Mouse (Mus musculus): Measurements from ENCODE around the gene Fgfr2. TPM values are rescaled to one million over a fixed set of nuclear protein-coding genes. Genes with fewer than 3 reads are reported as not detected.

Fgfr2 gene
- polyA plus RNA-seq, 1 experiment from 2014 or later: 81.1 TPM

DNA sequence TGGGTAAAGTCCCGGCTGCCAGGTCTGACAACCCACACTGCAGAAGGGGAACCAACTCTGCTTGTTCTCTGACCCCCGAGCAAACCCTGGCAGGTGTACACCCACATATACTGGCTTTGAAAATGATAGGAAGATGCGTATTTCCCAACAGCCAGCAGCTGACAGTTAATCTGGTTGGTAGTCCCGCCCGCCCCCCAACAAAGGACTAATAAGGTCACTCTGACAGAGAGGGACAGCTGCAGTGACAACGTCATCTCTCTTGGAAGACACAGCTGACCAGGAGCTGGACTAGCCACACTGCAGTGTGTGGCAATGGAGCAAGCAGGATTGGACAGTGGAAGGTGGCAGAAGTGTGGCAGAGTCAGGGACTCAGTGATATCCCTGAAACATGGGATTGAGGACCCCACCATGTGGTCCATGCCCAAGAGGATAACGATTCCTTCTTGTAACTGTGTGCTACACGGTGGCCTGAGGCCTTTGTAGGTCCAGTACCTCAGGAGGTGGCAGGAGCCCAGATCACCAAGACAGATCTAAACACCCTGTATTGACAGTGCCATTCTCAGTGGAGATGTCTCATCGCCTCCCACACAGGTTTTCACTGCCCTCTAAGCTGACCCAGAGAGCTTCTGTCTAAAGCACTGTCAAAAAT lies 130.1 kb downstream of the Fgfr2 start:
- no peak for ATAC-seq (ENCODE audit: low FRiP score)
- H3K36me3 ChIP-seq: peaks cover 83% of the 10 kb centered on the region
- no peaks in the 10 kb centered on the region for H3K27me3 ChIP-seq
- H3K9me3 ChIP-seq (replicated peaks): no peaks in the 10 kb centered on the region
- 89% methylated on average over 9 of the region's 9 CpGs for WGBS
- H3K4me1 ChIP-seq: peaks cover 3% of the 10 kb centered on the region; the same call in 1 of the 2 replicates
- no peak overlapping the region for H3K4me3 ChIP-seq
- no peak overlapping the region for H3K9ac ChIP-seq
- no peak overlapping the region for H3K4me2 ChIP-seq (replicated peaks)
- H3K27ac ChIP-seq: no peak overlapping the region

GRCm38 (mm10) chr7:132991240-132991900 lies 131.8 kb downstream of the Fgfr2 start:
- H3K9me3 ChIP-seq (replicated peaks): no peaks in the 10 kb centered on the region
- H3K27ac ChIP-seq: no peak overlapping the region
- H3K36me3 ChIP-seq: peaks cover 71% of the 10 kb centered on the region
- H3K9ac ChIP-seq: no peak overlapping the region
- H3K4me1 ChIP-seq: peaks cover 3% of the 10 kb centered on the region; the same call in 1 of the 2 replicates
- H3K4me2 ChIP-seq (replicated peaks): no peak overlapping the region
- no peaks in the 10 kb centered on the region for H3K27me3 ChIP-seq
- no peak for ATAC-seq (ENCODE audit: low FRiP score)
- H3K4me3 ChIP-seq: no peak overlapping the region
- 93% methylated on average over 14 of the region's 14 CpGs for WGBS

DNA sequence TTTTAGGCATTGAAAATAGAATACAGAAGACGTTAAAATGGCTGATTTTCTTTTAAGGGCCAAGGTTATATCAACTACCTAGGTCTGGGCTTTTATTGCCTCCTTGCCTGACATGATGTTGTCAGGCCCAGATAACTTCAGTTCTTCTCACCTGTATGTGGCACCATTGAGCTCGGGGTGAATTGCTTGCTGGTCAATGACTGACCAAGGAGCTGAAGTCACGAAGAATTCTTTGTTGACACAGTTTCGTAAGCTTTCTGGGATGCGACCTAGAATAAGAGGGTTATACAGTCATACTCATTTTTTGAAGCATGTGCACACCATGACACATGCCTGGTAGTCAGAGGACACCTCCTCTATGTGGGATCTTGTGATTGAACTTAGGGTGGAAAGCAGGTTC lies 133.3 kb downstream of the Fgfr2 start:
- 95% methylated on average over 5 of the region's 5 CpGs for WGBS
- H3K4me1 ChIP-seq: peaks cover 2% of the 10 kb centered on the region; the same call in 1 of the 2 replicates
- no peak overlapping the region for H3K9ac ChIP-seq
- H3K4me3 ChIP-seq: no peak overlapping the region
- ATAC-seq (ENCODE audit: low FRiP score): no peak
- H3K27me3 ChIP-seq: no peaks in the 10 kb centered on the region
- no peak overlapping the region for H3K27ac ChIP-seq
- no peak overlapping the region for H3K4me2 ChIP-seq (replicated peaks)
- H3K36me3 ChIP-seq: peaks cover 65% of the 10 kb centered on the region
- no peaks in the 10 kb centered on the region for H3K9me3 ChIP-seq (replicated peaks)

- H3K27ac ChIP-seq: no peak overlapping the region
- no peak overlapping the region for H3K9ac ChIP-seq
- no peak overlapping the region for H3K4me3 ChIP-seq
- no peaks in the 10 kb centered on the region for H3K9me3 ChIP-seq (replicated peaks)
- 48% methylated on average over 3 of the region's 3 CpGs for WGBS
- no peak for ATAC-seq (ENCODE audit: low FRiP score)
- no peaks in the 10 kb centered on the region for H3K4me1 ChIP-seq
- no peaks in the 10 kb centered on the region for H3K27me3 ChIP-seq
- H3K36me3 ChIP-seq: peaks cover 38% of the 10 kb centered on the region
- no peak overlapping the region for H3K4me2 ChIP-seq (replicated peaks)
Measured at GRCm38 (mm10) chr7:132982639-132983038, 140.5 kb downstream of the Fgfr2 start.

- no peak for ATAC-seq (ENCODE audit: low FRiP score)
- Histone ChIP-seq H3K9me3 (replicated peaks) (no peaks in the 10 kb centered on the region), H3K36me3 (peaks cover 29% of the 10 kb centered on the region), H3K4me3 (no peak overlapping the region), H3K9ac (no peak overlapping the region), H3K4me2 (replicated peaks) (no peak overlapping the region), H3K27me3 (no peaks in the 10 kb centered on the region), H3K27ac (no peak overlapping the region), H3K4me1 (no peaks in the 10 kb centered on the region)
- WGBS: 92% methylated on average over 2 of the region's 2 CpGs
Measured at GRCm38 (mm10) chr7:132977981-132978380, 145.2 kb downstream of the Fgfr2 start.

DNA sequence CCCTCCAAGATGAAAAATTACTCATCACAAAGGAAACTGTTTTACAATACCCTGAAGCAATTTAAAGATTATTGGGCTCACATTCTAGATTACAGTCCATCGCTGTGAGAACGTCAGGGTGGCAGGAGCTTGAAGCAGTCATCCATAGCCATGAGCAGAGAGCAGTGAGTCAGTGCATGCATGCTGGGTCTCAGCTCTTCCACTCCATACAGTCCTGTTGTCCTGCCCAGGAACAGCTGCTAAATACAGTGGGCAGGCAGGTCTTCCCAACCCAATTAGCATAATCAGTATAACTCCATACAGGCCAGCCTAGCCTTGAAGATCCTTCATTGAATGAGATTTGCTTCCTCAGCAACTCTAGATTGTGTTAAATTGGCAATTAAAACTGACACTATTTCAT lies 147.1 kb downstream of the Fgfr2 start:
- no peak overlapping the region for H3K9ac ChIP-seq
- no peak overlapping the region for H3K4me3 ChIP-seq
- H3K9me3 ChIP-seq (replicated peaks): no peaks in the 10 kb centered on the region
- peaks cover 17% of the 10 kb centered on the region for H3K36me3 ChIP-seq
- H3K4me1 ChIP-seq: no peaks in the 10 kb centered on the region
- H3K27ac ChIP-seq: no peak overlapping the region
- no peak overlapping the region for H3K4me2 ChIP-seq (replicated peaks)
- 72% methylated on average over 2 of the region's 2 CpGs for WGBS
- ATAC-seq (ENCODE audit: low FRiP score): no peak
- no peaks in the 10 kb centered on the region for H3K27me3 ChIP-seq

GRCm38 (mm10) chr7:132972079-132972478 lies 151.1 kb downstream of the Fgfr2 start:
- Histone ChIP-seq H3K4me3 (no peak overlapping the region), H3K4me1 (no peaks in the 10 kb centered on the region), H3K4me2 (replicated peaks) (no peak overlapping the region), H3K27ac (no peak overlapping the region), H3K9ac (no peak overlapping the region), H3K27me3 (no peaks in the 10 kb centered on the region), H3K36me3 (peaks cover 10% of the 10 kb centered on the region; the same call in 1 of the 2 replicates), H3K9me3 (replicated peaks) (no peaks in the 10 kb centered on the region)
- WGBS: 91% methylated on average over 2 of the region's 2 CpGs
- no peak for ATAC-seq (ENCODE audit: low FRiP score)

- no peak for ATAC-seq (ENCODE audit: low FRiP score)
- Histone ChIP-seq H3K4me2 (replicated peaks) (no peak overlapping the region), H3K9ac (no peak overlapping the region), H3K27ac (no peak overlapping the region), H3K4me3 (no peak overlapping the region), H3K4me1 (no peaks in the 10 kb centered on the region), H3K27me3 (no peaks in the 10 kb centered on the region), H3K9me3 (replicated peaks) (no peaks in the 10 kb centered on the region), H3K36me3 (no peaks in the 10 kb centered on the region; the same call in 1 of the 2 replicates)
- 93% methylated on average over 2 of the region's 2 CpGs for WGBS
Measured at GRCm38 (mm10) chr7:132965707-132966106, 157.4 kb downstream of the Fgfr2 start.

DNA sequence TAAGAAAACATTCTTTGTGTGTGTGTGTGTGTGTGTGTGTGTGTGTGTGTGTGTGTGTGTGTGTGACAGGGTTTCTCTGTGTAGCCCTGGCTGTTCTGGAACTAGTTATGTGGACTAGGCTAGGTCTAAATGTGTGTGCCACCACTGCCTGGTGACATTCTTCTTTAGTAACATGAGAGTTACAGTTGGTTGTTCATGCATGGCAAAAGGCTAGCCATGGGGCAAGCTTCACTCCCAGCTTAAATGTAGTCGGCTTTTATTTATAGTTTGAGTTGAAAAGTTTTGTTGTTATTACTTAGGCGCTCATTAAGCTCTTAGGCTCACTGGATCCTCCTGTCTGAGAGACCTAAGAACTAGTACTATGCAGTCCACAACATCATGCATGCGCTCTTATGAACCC lies 158.8 kb downstream of the Fgfr2 start:
- Histone ChIP-seq H3K9ac (no peak overlapping the region), H3K4me3 (no peak overlapping the region), H3K27me3 (no peaks in the 10 kb centered on the region), H3K4me1 (no peaks in the 10 kb centered on the region), H3K36me3 (no peaks in the 10 kb centered on the region; the same call in 1 of the 2 replicates), H3K27ac (no peak overlapping the region), H3K4me2 (replicated peaks) (no peak overlapping the region), H3K9me3 (replicated peaks) (no peaks in the 10 kb centered on the region)
- WGBS: 86% methylated on average over 3 of the region's 3 CpGs
- ATAC-seq (ENCODE audit: low FRiP score): no peak

DNA sequence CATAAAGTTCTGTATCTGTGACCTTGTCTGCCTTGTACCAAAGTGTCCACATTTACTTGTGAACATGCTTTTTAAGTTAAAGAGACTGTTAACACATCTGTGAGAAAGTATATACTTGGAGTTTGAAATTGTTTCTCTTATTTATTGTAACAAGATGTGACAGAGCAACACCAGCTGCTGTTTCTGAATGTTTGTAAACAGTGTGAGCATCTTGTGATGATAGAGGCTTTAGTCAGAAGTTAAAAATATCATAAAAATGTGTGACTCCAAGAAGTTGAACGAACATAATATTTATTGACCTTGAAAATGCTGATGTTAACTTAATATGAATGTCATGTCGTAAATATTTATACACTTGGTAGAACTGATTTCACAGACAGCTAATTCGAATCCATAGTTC lies 172.5 kb downstream of the Fgfr2 start:
- no peaks in the 10 kb centered on the region for H3K27me3 ChIP-seq
- WGBS: 94% methylated on average over 3 of the region's 3 CpGs

GRCm38 (mm10) chr7:132949968-132950367 lies 173.2 kb downstream of the Fgfr2 start:
- H3K9me3 ChIP-seq (replicated peaks): no peaks in the 10 kb centered on the region
- H3K4me3 ChIP-seq: no peak overlapping the region
- no peaks in the 10 kb centered on the region for H3K4me1 ChIP-seq
- H3K9ac ChIP-seq: no peak overlapping the region
- no peak overlapping the region for H3K27ac ChIP-seq
- WGBS: 93% methylated on average over 4 of the region's 4 CpGs
- H3K27me3 ChIP-seq: no peaks in the 10 kb centered on the region
- no peak overlapping the region for H3K4me2 ChIP-seq (replicated peaks)
- no peaks in the 10 kb centered on the region for H3K36me3 ChIP-seq
- no peak for ATAC-seq (ENCODE audit: low FRiP score)

More for the DNA sequence above, 172.5 kb downstream of the Fgfr2 start:
- Histone ChIP-seq H3K4me1 (no peaks in the 10 kb centered on the region), H3K9me3 (replicated peaks) (no peaks in the 10 kb centered on the region), H3K36me3 (no peaks in the 10 kb centered on the region), H3K9ac (no peak overlapping the region), H3K27ac (no peak overlapping the region), H3K4me3 (no peak overlapping the region), H3K4me2 (replicated peaks) (no peak overlapping the region)
- ATAC-seq (ENCODE audit: low FRiP score): no peak

- WGBS: 93% methylated on average over 2 of the region's 2 CpGs
- no peak for ATAC-seq (ENCODE audit: low FRiP score)
- no peak overlapping the region for H3K27ac ChIP-seq
Measured at GRCm38 (mm10) chr7:132940569-132940968, 182.6 kb downstream of the Fgfr2 start.

DNA sequence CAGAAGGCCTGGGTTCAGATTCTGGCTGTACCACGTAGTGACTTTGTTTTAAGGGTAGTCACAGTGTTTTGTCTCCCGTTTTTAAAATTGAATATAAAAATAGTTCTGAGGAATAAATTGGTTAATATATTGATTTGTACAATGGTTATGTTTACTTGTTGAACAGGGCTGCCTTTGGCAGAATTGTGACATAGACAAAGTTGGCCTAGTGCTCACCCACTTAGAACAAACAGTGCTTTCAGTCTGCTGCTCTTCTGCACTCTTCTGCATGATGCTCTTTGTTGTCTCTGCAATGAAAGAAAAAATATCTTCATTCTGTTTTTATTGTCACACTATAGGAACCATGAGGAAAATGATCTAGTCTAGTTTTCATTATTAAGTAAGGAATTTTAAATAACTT lies 184.0 kb downstream of the Fgfr2 start:
- Histone ChIP-seq H3K27ac (no peak overlapping the region), H3K4me1 (no peaks in the 10 kb centered on the region), H3K36me3 (no peaks in the 10 kb centered on the region), H3K9ac (no peak overlapping the region), H3K27me3 (no peaks in the 10 kb centered on the region), H3K9me3 (replicated peaks) (no peaks in the 10 kb centered on the region), H3K4me2 (replicated peaks) (no peak overlapping the region), H3K4me3 (no peak overlapping the region)
- 89% methylated on average over 2 of the region's 2 CpGs for WGBS
- ATAC-seq (ENCODE audit: low FRiP score): no peak

More at GRCm38 (mm10) chr7:132940569-132940968, 182.6 kb downstream of the Fgfr2 start:
- no peaks in the 10 kb centered on the region for H3K4me1 ChIP-seq
- no peaks in the 10 kb centered on the region for H3K27me3 ChIP-seq
- no peaks in the 10 kb centered on the region for H3K36me3 ChIP-seq
- no peaks in the 10 kb centered on the region for H3K9me3 ChIP-seq (replicated peaks)
- H3K4me2 ChIP-seq (replicated peaks): no peak overlapping the region
- no peak overlapping the region for H3K4me3 ChIP-seq
- H3K9ac ChIP-seq: no peak overlapping the region

Data from hindbrain, embryonic 12.5 days (tissue).